Mouse (Mus musculus) hindbrain, embryonic 12.5 days (tissue): Measurements from ENCODE around the gene Cped1. TPM values are rescaled to one million over a fixed set of nuclear protein-coding genes. Genes with fewer than 3 reads are reported as not detected.
A peak's percentile ranks its signal among the peaks of the same experiment; 100 is the strongest.

ENCODE experiments used
- ATAC-seq: fragments of 200-750 bp; cut with Nextera tagmentation; 2 replicates; pipeline ENCODE4 v1.8.0; 2017; ENCODE audit warnings: moderate TSS enrichment; ENCODE audit not compliant: low FRiP score
- H3K27ac ChIP-seq: fragments of 300-500 bp; sonication (generic); 2 replicates; pipeline ENCODE4 v1.5.1; 2016; ENCODE audit warnings: mild to moderate bottlenecking
- H3K27me3 ChIP-seq: fragments of 300-500 bp; sonication (generic); 2 replicates; pipeline ENCODE4 v1.6.1; 2016; ENCODE audit warnings: mild to moderate bottlenecking
- H3K36me3 ChIP-seq: fragments of 300-500 bp; sonication (generic); 2 replicates; pipeline ENCODE4 v1.6.1; 2016; ENCODE audit warnings: mild to moderate bottlenecking
- H3K4me1 ChIP-seq: fragments of 300-500 bp; sonication (generic); 2 replicates; pipeline ENCODE4 v1.6.1; 2016
- H3K4me2 ChIP-seq: fragments of 300-500 bp; sonication (generic); replicated peaks from 2 replicates; pipeline ENCODE4 v1.6.1; 2016; ENCODE audit warnings: mild to moderate bottlenecking
- H3K4me3 ChIP-seq: fragments of 300-500 bp; sonication (generic); 2 replicates; pipeline ENCODE4 v1.5.1; 2016; ENCODE audit warnings: mild to moderate bottlenecking
- H3K9ac ChIP-seq: fragments of 300-500 bp; sonication (generic); 2 replicates; pipeline ENCODE4 v1.6.1; 2016; ENCODE audit warnings: mild to moderate bottlenecking, moderate library complexity
- H3K9me3 ChIP-seq: fragments of 300-500 bp; sonication (generic); replicated peaks from 2 replicates; pipeline ENCODE4 v1.6.1; 2016; ENCODE audit warnings: mild to moderate bottlenecking
- WGBS: fragments of 180-500 bp; shearing (Covaris S2); methylation state at CpG from one replicate; pipeline ENCODE4 v1.1.7; 2016; 5-methylcytosine and 5-hydroxymethylcytosine counted together
- polyA plus RNA-seq: library from polyadenylated mRNA; unstranded; fragments of >200 nt; fragmentation: Nextera tagmentation; extraction: Ambion mirVana; gene quantifications from 2 replicates; pipeline ENCODE4 v1.2.1, GENCODE M21; 2016

The Cped1 gene
- 19.1 and 21.1 TPM in 2 replicates for polyA plus RNA-seq

DNA sequence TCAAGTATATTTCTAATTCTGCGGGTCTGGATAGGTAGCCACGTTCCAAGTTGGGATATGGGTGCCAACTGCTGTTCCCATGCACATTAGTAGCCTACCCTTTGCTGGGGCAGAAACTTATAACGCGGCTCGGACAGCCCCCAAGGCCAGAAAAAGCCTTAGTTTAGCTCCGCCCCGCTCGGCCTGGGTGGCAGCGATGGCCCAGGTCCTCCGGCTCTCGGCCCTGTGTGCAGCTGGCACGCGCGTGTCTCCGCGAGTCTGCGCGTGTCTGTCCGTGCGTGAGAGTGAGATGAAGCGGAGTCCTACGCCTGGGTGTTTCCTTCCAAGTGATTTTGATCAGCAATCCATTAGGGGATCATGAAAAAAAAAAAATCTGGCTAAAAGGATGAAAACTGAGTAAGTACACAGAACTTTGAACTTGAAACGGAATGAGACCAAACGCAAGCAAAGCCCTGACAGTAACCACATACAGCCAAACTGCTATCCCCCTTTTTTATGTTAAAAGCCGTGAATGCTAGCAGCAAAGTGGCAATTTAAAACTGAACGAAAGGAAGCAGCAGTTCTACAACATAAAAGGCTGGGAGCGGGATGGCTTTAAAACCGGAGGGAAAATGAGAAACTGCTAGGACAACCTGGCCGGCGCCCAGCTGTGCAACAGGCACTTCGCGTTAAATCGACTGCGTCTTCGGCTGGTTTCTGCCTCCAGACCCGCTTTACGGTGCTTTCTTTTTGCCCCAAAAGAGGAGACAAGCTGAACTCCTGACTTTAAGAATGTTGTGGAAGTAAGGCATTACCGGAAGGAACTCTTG lies at the start of gene Cped1:
Gene Cped1 (plus strand): TSS at position 185 of the 809 bp plus-strand sequence.
- H3K27ac ChIP-seq: 0 out of 2 replicates have a peak within 1 kb of the TSS, but pooled peaks have one; percentile 7
- ATAC-seq: peak; percentile 83; the same call in 1 of the 2 replicates
- WGBS: under 1% methylated on average over 38 of the region's 38 CpGs

DNA sequence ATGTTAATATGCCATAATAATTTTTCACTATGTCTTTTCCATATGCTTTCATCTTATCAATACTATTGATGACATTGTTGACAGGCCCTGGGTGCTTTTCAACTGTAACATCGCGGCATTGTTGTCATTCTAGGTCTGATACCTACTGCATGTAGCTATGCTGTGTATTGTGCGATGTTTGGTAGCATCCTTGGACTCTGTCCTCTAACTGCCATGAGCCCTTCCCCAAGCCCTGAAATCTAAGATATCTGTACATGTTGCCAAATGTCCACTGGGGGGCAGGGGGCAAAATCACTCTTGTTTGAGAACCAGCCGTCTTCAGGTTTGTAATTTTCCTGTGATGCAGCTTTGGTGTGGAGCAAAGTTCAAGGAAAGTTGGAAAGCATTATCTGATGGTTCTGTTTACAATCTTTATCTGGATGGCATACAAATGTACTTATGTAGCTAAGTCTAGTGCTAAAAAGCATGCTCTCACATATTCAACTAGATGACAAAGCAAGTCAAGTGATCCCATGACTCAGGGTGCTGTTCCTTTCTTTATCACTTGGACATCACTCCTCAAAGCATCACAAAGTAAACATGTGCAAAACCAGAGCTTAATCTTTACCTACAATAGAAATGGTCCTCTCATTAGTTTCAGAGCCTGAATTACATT lies 47.6 kb upstream of the Cped1 start:
- Histone ChIP-seq H3K4me1 (no peaks in the 10 kb centered on the region), H3K4me3 (no peak overlapping the region), H3K4me2 (no peak overlapping the region), H3K9me3 (no peaks in the 10 kb centered on the region), H3K27ac (no peak overlapping the region), H3K27me3 (no peaks in the 10 kb centered on the region), H3K36me3 (no peaks in the 10 kb centered on the region), H3K9ac (no peak overlapping the region)
- 85% methylated on average over 4 of the region's 4 CpGs for WGBS
- ATAC-seq: no peak

More for the DNA sequence above, at the start of gene Cped1:
- Histone ChIP-seq H3K4me1 (peaks cover 15% of the 10 kb centered on the region), H3K4me3 (peak within 1 kb of the TSS; percentile 36), H3K9me3 (no peaks in the 10 kb centered on the region), H3K9ac (peak within 1 kb of the TSS; percentile 20), H3K27me3 (peaks cover 27% of the 10 kb centered on the region), H3K4me2 (peak within 1 kb of the TSS; percentile 60), H3K36me3 (no peaks in the 10 kb centered on the region)

DNA sequence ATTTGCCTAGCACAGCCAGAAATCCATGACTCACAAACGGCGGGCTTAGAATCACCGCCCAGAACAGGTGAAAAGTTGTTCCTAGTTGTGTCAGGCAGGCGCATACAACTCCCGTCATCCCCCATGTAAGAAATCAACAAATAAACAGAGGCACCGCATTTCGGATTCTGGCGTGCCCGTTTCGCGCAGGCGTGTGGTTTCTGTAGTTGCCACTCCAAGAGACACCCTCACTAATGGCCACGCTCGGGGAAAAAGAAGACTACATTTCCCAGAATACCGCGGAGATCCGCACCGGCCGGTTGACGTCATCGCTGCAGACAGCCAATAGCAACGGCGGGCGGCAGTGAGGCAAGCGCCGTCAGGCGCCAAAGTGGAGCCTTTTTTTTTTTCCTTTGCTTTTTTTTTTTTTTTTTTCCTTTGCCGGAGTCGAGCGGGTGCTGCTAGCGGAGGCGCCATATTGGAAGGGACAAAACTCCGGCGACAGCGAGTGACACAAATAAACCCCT lies 36.4 kb upstream of the Cped1 start, which contains the start of gene Ing3:
Gene Ing3 (plus strand): TSS at position 346 of the 506 bp plus-strand sequence.
- peaks cover 7% of the 10 kb centered on the region for H3K4me1 ChIP-seq
- no peaks in the 10 kb centered on the region for H3K27me3 ChIP-seq
- peak within 1 kb of the TSS; percentile 71 for H3K4me2 ChIP-seq
- H3K27ac ChIP-seq: peak within 1 kb of the TSS; percentile 96
- peak within 1 kb of the TSS; percentile 83 for H3K9ac ChIP-seq
- peaks cover 13% of the 10 kb centered on the region for H3K36me3 ChIP-seq
- no peaks in the 10 kb centered on the region for H3K9me3 ChIP-seq
- H3K4me3 ChIP-seq: peak within 1 kb of the TSS; percentile 73
- ATAC-seq: peak; percentile 98
- WGBS: under 1% methylated on average over 35 of the region's 35 CpGs

DNA sequence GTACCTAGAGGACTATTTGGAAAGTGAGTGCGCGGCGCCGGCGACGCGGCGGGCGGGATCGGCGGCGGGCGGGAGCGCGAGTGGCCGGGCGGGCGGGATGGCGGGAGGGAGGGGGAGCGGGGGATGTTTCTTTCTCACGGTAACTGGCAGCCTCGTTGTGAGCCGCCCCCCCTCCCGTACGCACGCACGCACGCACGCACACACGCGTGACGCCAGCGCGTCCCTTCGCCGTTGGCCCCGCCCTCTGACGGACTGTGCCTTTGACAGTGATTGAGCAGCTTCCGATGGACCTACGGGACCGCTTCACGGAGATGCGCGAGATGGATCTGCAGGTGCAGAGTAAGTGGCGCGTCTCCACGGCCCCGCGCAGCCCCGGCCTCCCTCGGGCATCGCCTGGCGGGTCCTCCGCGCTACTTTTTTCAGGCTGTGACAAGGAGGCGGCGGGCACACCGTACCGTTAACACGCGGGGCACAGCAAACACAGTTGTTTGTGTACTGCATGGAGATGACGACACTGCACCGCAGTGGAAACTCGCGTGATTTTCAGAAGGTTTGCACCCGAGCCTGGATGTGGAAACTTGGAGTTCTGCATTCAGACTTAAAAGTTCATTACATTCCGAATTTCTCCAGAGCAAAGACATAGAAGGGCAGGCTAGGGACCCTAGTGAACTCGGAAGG lies 35.8 kb upstream of the Cped1 start:
- Histone ChIP-seq H3K4me3 (peak overlapping the region; percentile 73), H3K27ac (peak overlapping the region; percentile 96), H3K4me1 (peaks cover 7% of the 10 kb centered on the region), H3K36me3 (peaks cover 16% of the 10 kb centered on the region), H3K9me3 (no peaks in the 10 kb centered on the region), H3K4me2 (peak overlapping the region; percentile 71), H3K27me3 (no peaks in the 10 kb centered on the region), H3K9ac (peak overlapping the region; percentile 83)
- WGBS: under 1% methylated on average over 66 of the region's 68 CpGs
- peak; percentile 98 for ATAC-seq

DNA sequence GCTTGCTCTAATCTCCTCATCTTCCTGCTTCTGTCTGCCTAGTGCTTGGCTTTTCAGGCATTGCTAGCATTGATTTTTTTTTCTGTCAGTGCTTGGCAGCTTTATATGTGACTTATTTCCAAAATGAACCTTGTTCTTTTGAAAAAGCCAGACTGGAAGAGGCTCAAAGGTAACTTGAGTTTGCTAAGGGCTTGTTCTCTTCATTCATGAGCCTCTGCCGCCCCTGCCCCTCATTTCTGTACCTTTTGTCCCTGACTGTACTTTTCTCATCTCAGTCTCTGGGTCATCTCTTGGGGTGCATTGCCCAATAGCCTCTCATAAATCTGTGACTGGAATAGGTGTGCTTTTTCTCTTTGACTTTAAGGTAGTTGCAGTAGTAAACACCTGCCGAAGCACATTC lies 35.0 kb upstream of the Cped1 start:
- WGBS: 84% methylated on average over 2 of the region's 2 CpGs
- H3K9ac ChIP-seq: peak overlapping the region; percentile 83
- H3K27me3 ChIP-seq: no peaks in the 10 kb centered on the region
- H3K27ac ChIP-seq: no peak overlapping the region
- H3K9me3 ChIP-seq: no peaks in the 10 kb centered on the region
- peaks cover 7% of the 10 kb centered on the region for H3K4me1 ChIP-seq
- peak overlapping the region; percentile 73 for H3K4me3 ChIP-seq
- H3K36me3 ChIP-seq: peaks cover 23% of the 10 kb centered on the region
- H3K4me2 ChIP-seq: peak overlapping the region; percentile 71
- no peak for ATAC-seq

DNA sequence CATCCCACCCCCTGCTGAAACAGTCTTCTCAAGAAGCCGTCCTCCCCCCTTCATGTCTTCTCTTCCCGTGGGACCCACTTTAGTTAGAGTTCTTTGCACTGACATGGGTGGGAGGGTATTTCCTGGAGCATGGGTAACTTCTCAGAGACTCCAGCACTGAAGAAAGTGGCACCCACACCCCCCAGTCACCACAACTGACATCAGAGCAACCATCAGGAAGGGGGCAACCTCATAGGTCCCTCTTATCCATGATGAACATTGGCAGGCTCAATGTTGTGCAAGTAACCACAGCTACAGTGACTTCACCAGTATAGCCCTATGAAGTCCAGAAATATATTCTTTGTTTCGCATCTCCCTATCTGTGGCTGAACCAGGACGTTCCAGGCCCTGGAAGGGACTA lies 30.2 kb upstream of the Cped1 start:
- H3K27me3 ChIP-seq: no peaks in the 10 kb centered on the region
- peaks cover 43% of the 10 kb centered on the region for H3K36me3 ChIP-seq
- peaks cover 5% of the 10 kb centered on the region for H3K4me1 ChIP-seq
- H3K27ac ChIP-seq: no peak overlapping the region
- H3K9ac ChIP-seq: no peak overlapping the region
- ATAC-seq: no peak
- no peaks in the 10 kb centered on the region for H3K9me3 ChIP-seq
- H3K4me3 ChIP-seq: no peak overlapping the region
- H3K4me2 ChIP-seq: no peak overlapping the region
- WGBS: 93% methylated on average over 4 of the region's 4 CpGs

DNA sequence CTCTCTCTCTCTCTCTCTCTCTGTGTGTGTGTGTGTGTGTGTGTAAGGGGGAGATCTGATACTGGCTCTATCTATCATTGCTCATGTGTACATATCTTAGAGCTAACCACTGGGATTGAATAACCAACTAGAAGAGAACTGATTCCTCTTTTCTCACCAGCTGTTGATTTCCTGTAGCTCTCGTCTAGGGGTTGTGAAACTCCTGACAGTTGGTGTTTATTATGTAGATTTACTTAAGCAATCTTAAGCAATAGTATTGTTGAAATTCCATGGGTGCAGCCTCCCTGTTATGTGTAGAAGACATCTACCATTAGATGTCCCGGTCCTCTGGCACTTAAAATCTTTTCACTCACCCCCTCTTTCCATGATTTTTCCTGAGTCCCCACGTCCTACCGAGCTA lies 26.8 kb upstream of the Cped1 start:
- no peak for ATAC-seq
- Histone ChIP-seq H3K9ac (no peak overlapping the region), H3K27ac (no peak overlapping the region), H3K4me1 (no peaks in the 10 kb centered on the region), H3K9me3 (no peaks in the 10 kb centered on the region), H3K36me3 (peaks cover 32% of the 10 kb centered on the region), H3K4me2 (no peak overlapping the region), H3K4me3 (no peak overlapping the region), H3K27me3 (no peaks in the 10 kb centered on the region)
- WGBS: 86% methylated on average over 4 of the region's 4 CpGs

DNA sequence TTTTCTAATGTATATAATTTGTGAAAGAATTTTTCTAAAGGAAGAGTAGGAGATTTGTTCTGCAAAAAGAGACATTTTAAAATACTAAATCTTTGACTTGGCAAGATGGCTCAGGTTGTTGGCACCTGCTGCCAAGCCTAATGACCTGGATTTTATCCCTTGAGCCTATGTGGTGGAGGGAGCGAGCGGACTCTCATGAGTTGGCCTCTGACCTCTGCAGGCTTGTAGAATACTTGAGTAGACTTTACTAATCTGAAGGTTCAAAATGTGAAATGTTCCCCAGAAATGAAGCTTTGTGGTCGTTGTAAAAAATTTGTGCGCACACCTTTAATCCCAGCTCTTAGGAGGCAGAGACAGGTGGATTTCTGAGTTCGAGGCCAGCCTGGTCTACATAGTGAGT lies 25.8 kb upstream of the Cped1 start:
- ATAC-seq: no peak

DNA sequence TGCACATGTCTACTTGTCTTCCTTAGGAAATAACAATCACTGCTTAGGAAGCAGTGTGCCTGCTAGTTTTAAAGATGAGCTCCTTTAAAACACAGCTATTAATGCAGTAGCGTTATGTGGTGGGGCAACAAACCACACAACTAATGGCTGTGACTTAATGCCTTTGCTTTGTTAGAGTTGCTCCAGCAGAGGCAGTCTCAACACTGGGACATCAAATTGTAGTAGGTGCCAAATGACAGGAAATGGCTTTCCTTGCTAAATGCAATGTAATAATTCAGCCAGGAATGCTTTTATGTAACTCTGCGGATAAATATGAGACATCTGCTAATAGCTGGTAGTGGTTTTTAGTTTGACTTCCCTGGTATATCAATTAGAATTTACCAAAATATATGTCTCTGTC lies 8.2 kb upstream of the Cped1 start:
- Histone ChIP-seq H3K4me2 (no peak overlapping the region), H3K4me1 (no peaks in the 10 kb centered on the region), H3K9me3 (no peaks in the 10 kb centered on the region), H3K36me3 (peaks cover 20% of the 10 kb centered on the region), H3K9ac (no peak overlapping the region), H3K27ac (no peak overlapping the region), H3K4me3 (no peak overlapping the region), H3K27me3 (no peaks in the 10 kb centered on the region)
- WGBS: 87% methylated on average over 2 of the region's 2 CpGs
- ATAC-seq: no peak

More for the DNA sequence above, 25.8 kb upstream of the Cped1 start:
- H3K9ac ChIP-seq: no peak overlapping the region
- no peak overlapping the region for H3K4me2 ChIP-seq
- H3K27me3 ChIP-seq: no peaks in the 10 kb centered on the region
- 90% methylated on average over 5 of the region's 5 CpGs for WGBS
- no peak overlapping the region for H3K27ac ChIP-seq
- H3K36me3 ChIP-seq: peaks cover 29% of the 10 kb centered on the region
- no peaks in the 10 kb centered on the region for H3K4me1 ChIP-seq
- H3K9me3 ChIP-seq: no peaks in the 10 kb centered on the region
- no peak overlapping the region for H3K4me3 ChIP-seq

DNA sequence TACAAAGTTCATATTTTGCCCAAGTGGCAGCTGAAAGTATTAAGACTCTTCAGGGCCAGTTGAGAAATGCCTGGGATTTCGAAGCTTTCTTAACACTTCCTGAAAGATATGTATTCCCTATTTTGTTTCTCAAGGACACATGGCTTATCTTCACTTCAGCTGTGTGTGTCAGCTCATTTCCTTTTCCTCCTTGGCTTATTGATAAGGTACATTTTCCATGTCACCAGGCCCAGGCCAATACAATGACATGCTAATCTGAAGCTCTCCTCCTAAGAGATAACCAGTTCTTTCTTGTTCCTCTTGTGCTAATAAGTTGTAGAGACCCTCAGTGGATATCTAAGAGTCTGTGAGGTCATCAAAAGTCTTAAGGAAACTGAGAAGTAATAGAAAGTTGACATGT lies 4.6 kb upstream of the Cped1 start:
- H3K27ac ChIP-seq: no peak overlapping the region
- no peak overlapping the region for H3K9ac ChIP-seq
- H3K9me3 ChIP-seq: no peaks in the 10 kb centered on the region
- ATAC-seq: no peak
- WGBS: 88% methylated on average over 1 of the region's 1 CpGs
- H3K27me3 ChIP-seq: peaks cover 6% of the 10 kb centered on the region
- no peaks in the 10 kb centered on the region; the same call in 1 of the 2 replicates for H3K36me3 ChIP-seq
- H3K4me3 ChIP-seq: no peak overlapping the region
- H3K4me1 ChIP-seq: peaks cover 8% of the 10 kb centered on the region; the same call in 1 of the 2 replicates
- H3K4me2 ChIP-seq: no peak overlapping the region

DNA sequence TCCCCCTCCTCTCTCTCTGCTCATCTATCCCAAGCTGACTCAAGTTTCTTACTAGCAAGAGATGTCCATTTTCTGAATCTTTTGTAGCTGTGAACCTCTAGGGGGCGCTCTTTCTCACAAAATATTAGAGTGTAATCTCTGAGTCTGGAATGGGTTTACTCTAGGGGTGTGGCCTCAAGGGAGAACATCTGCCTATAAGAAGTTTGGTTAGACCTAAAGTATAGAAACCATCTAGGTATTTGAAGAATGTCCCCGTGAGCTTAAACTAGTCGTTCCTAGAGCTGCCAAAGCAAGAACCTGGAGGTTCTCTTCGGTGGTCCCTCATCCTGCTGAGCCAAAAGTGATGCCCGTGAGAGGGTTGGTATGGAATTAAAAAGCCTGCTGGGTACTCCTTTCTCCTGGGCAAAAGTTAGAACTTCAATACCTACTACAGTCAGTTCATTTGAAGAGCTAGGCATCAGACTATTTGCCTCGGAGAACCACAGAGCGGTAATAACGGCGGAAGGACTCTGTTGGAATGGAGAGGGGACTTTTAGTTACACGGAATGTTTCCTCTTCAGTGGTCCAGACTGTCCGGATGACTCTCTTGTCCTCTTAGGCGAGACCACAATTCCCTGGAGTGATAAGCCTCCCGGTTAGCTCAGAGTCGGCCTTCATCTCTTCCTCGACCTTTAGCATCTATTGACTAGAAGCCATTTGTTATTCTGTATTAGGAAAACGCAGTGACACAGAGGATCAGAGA lies 555 bp upstream of the Cped1 start:
- Histone ChIP-seq H3K4me3 (peak overlapping the region; percentile 36), H3K36me3 (no peaks in the 10 kb centered on the region), H3K27ac (no peak overlapping the region), H3K27me3 (peaks cover 27% of the 10 kb centered on the region), H3K4me1 (peaks cover 15% of the 10 kb centered on the region), H3K9ac (0 out of 2 replicates have a peak overlapping the region, but pooled peaks have one; percentile 20), H3K9me3 (no peaks in the 10 kb centered on the region), H3K4me2 (peak overlapping the region; percentile 60)
- ATAC-seq: peak; percentile 69
- WGBS: 9% methylated on average over 16 of the region's 16 CpGs
